Mouse (Mus musculus) urinary bladder, postnatal 14 days (tissue): ENCODE data around the gene Syt5.

ENCODE experiments used
- DNase-seq: peaks from one replicate; pipeline ENCODE4 v3.0.0; 2021; ENCODE audit warnings: low spot score

Gene Syt5

DNA sequence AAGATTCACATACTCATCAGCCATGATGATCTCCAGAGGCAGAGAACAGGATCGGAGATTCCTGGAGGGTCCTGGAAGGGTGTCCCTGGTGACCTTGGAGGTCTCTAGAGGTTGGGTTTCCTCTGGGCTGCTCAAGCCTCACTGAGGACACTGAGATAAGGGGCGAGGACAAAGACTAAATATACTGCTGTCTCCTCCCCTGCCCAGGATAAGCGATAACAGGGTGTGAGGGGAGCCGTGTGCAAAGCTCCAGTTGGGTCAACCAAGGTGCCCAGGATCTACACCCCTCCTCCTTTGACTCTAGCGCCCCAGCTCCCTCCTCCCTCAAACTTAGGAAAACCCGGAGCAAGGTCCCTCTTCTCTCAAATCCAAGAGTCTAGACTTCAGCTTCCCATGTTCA, 25.0 kb downstream of the Syt5 start:
- no peak for DNase-seq

GRCm38 (mm10) chr7:4521231-4522003, 25.9 kb downstream of the Syt5 start:
- no peak for DNase-seq

DNA sequence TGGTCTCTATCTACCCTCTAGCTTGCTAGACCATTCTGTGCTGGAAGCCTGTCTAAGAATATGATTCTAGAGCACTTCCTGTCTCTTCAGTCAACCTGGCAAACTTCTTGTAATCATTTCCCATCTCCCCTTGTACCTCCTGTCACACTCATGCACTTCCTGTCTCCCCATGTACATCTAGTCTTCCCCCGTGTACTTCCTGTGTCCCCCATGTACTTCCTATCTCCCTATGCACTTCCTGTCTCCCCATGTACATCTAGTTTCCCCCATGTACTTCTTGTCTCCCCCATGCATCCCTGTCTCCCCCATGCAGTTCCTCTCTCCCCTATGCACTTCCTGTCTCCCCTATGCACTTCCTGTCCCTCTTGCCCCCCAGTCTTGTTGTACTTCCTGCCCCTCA, 28.9 kb downstream of the Syt5 start:
- no peak for DNase-seq

- DNase-seq = no peak
Measured at GRCm38 (mm10) chr7:4516332-4517050, 30.9 kb downstream of the Syt5 start, which contains the start of gene Tnnt1. Gene Tnnt1 (minus strand): TSS chr7:4516382.

DNA sequence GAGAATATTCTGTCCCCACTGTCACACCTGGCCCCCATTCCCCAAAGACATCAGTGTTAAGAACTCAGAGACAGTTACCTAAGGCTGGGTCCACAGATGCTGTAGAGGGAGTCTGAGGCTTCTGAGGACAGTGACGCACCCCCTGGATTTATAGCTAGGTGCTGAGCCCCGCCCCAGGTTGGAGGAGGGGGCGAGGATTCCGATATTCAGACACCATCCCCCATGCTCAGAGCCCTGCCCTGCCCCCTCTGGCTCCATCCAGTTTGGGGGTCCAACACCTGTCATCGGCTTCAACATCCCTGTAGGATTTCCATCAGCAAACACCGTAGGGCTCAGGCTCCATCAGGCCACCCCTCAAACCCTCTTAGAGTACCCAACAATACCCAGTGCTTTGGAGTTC, 31.5 kb downstream of the Syt5 start:
- no peak for DNase-seq

DNA sequence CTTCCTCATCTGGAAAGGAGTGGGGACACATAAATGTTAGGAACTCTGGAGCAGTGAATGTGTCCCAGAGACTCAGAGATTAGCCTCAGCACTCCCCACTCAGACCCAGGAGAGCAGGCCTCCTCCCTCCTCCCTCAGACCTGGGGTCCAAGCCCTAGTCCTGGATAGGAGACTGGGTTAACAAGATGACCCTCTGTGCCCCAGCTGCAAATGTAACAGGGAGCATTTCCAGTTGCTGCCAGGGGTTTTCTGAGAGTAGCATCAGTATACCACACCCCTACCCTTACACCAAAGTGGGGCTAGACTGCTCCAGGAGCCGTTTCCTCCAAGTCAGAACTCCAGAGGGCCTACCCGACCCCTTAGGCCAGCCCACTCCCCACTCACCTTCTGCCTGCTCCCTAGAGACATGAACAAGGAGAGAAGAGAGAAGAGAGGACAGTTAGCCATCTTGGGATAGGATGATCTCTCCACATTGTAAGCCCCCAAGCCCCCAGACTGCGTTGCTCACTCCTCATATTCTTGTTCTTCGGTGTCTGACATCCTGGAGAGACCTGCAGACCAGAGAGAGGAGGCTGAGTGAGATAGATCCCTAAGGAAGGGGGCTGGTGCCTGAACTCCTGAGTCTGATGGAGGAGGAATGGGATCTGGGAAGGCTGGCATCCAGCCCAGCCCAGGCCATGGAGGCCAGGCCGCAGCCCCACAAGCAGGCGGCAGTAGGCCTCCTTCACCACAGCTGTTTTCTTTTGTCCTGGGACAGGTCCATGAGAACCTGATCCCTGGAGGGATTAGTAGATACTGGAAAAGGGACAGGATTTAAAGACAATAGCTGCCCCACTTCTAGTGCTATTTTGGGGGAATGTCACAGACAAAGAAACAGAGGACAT, 33.3 kb downstream of the Syt5 start:
- no peak for DNase-seq

- peak; percentile 44 for DNase-seq
Measured at GRCm38 (mm10) chr7:4513236-4513635, 34.1 kb downstream of the Syt5 start.

DNA sequence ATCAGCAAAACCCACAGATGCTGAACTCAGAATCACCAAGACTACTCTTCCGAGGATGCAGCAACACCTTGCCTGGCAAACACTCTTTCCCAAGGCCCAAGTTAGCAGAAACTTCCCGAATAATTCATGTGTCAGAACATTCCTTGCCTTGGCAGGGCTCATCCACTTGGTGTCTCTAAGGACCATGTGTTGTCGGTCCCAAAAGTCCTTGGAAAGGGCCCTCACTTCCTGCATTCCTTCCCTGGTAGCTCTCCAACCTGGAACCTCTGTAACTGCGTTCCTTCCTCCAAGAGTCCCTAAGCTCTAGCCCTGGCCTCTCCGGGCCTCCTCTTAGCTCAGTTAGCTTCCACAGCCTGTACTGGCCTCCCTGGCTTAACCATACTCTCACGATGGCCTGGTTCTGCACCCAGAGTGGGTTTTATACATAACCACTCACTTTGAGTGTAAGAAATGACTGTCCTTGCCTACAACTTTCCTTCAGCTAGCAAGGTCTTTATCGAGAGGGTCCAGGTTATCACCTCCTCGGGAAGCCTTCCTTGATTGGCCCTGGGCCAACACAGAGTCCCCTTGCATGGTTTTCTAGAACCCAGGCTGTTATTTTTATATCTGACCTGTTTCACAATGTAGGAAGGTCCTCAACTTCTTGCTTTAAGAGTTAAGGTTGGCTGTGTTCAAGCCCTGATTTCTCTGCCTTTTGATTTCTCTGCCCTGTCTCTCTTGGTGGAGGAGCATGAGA, 35.7 kb downstream of the Syt5 start:
- DNase-seq = no peak

DNA sequence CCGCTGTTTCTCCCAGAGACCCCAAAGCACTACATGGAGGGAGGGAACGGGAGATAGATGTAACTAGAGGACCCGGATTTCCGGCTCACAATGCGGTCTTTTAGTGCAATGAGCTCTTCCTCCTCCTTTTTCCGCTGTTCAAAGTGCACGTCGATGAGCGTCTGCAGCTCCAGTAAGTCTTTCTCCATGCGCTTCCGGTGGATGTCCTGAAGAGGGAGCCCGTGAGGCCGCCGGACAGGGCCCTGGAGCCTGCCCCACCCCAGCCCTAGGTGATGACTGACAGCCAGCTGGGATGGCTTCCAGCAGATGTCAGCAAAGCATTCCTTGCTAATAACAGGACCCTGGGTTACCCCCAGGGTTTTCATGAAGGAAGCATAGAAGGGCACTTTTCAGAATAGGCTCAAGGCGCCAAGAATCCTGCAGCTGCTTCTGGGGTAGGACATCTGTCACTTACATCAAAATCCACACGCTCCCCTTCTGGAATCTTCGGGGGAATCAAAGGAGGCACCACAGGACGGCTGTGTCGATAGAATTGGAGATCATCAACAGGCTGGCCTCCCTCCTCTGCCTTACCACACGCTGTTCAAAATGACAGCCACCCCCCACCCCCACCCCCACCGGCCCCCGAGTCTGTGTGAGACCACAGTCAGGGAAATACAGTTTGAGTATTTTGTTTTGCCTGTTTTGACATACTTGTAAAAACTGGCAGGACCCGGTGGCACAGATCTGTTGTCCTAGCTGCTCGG, 37.3 kb downstream of the Syt5 start:
- DNase-seq = peak; percentile 75

- no peak for DNase-seq
Measured at GRCm38 (mm10) chr7:4508739-4509116, 38.6 kb downstream of the Syt5 start.

- no peak for DNase-seq
Measured at GRCm38 (mm10) chr7:4508062-4508738, 39.1 kb downstream of the Syt5 start.

GRCm38 (mm10) chr7:4507220-4507619, 40.1 kb downstream of the Syt5 start:
- no peak for DNase-seq

GRCm38 (mm10) chr7:4504646-4505435, 42.5 kb downstream of the Syt5 start:
- no peak for DNase-seq

DNA sequence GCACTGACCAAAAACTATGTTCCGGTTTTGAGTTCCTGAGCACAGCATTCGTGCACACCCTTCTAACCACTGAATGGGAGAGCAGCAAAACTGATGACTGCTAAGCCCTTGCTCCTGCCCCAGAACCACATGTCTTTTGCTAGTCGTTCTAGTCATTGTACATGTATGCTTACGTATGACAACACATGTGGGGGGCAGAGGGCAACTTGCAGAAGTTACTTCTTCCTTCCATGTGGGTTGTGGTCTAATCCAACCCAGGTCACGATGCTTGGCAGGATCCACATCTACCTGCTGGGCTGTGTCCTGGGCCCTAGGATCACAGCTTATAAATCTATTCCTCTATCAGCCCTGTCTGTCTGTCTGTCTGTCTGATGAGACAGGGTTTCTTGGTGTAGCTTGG, 43.5 kb downstream of the Syt5 start:
- no peak for DNase-seq

GRCm38 (mm10) chr7:4503100-4503499, 44.2 kb downstream of the Syt5 start:
- no peak for DNase-seq

DNA sequence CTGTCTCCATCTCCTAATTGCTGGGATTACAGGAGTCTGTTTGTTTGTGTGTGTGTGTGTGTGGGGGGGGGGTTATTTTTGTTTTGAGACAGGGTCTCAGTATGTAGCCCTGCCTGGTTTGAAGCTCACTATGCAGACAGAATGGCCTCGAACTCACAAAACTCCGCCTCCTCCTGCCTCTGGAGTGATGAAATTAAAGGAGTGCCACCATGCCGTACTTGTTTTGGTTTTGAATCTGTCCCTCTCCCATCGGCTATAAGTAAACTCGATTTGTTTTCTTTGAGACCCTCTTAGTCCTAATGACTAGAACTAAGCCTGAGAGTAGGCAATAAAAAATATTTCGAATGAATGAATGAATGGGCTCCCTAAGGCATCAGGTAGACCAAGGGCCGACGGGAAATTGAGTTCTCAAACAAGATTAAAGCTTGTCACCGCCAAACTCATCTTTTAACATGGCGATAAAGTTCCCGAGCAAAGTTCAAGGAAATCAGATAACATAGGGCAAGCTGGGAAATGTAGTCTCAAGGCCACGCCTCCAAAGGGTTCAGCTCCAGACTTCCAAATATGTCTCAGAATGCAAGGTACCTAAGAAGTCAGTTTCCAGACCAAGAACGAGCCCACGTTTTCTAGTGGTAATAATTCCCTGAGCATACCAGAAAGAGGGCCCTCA, 44.8 kb downstream of the Syt5 start:
- DNase-seq = peak; percentile 35

DNA sequence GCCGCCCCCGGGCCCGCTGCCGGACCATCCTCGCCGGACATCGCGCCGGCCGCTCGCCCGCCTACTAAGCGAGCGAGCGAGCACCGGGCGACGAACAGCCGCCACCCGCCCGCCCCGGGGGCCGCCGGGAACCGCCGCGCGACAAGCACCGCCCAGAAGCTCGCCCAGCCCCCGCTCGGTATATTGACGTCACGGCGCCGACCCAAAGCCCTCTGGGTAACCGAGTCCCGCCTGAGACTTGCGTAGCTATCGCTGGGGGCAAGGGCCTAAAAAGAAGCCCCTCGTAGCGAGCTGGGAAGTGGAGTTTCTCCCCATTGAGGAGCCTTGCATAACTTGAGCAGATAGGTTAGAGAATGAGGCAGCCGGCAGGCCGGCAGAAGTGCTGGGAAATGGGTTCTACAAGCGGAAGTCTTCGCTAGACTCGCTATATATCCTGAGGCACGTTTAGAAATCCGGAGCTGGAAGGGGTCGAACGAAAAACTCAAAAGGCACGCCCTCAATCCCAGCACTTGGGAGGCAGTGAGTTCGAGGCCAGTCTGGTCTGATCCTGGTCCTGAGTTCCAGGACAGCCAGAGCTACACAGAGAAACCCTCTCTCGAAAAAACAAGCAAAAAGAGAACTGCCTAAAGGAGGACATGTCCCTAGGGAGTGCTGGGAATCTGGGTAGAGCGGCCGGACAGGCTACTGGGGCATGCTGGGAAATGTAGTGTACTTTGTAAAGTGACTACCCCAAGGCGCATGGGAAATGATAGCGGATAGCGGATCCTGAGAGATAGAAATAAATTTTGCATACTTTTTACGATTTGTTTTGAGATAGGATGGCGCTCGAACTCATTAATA, 45.6 kb downstream of the Syt5 start, which contains the start of gene Ppp1r12c:
Gene Ppp1r12c (minus strand): TSS at position 123 of the 840 bp plus-strand sequence.
- peak; percentile 96 for DNase-seq

- DNase-seq = peak; percentile 35
Measured at GRCm38 (mm10) chr7:4500892-4501471, 46.4 kb downstream of the Syt5 start.
